Mouse (Mus musculus): ENCODE measurements around the gene Hmgn3. TPM values are rescaled to one million over a fixed set of nuclear protein-coding genes. Genes with fewer than 3 reads are reported as not detected.

Hmgn3 gene
- total and polyA plus RNA-seq, 3 experiments = 5.7 to 7.4 (median 6.2) TPM

- WGBS = 83% methylated on average over 2 of the region's 2 CpGs
- TF ChIP-seq EP300 (IDR thresholded peaks at IDR 0.05; ENCODE audit: insufficient read depth, low read depth, low read length) (no peak), POLR2A (IDR thresholded peaks at IDR 0.05; ENCODE audit: insufficient read depth, low read depth, low read length) (no peak), CTCF (IDR thresholded peaks at IDR 0.05) (no peak)
- H3K27me3 ChIP-seq (ENCODE audit: control insufficient read depth, insufficient read depth, low read length) = no peaks in the 10 kb centered on the region
- no peak overlapping the region for H3K27ac ChIP-seq
- H3K9ac ChIP-seq (ENCODE audit: low read depth, low read length) = no peak overlapping the region
- no peaks in the 10 kb centered on the region for H3K36me3 ChIP-seq (ENCODE audit: control insufficient read depth, insufficient read depth, low read length)
- intact Hi-C loops (cut with DNase I) = no loop called here
- H3K4me1 ChIP-seq (ENCODE audit: control insufficient read depth, insufficient read depth, low read length) = no peaks in the 10 kb centered on the region
- DNase-seq = no peak
- H3K4me3 ChIP-seq = no peak overlapping the region
- no peaks in the 10 kb centered on the region for H3K79me2 ChIP-seq (replicated peaks; ENCODE audit: control insufficient read depth, insufficient read depth, low read length)
These were observed 30.8 kb downstream of the Hmgn3 start for GRCm38 (mm10) chr9:83115676-83116075.

DNA sequence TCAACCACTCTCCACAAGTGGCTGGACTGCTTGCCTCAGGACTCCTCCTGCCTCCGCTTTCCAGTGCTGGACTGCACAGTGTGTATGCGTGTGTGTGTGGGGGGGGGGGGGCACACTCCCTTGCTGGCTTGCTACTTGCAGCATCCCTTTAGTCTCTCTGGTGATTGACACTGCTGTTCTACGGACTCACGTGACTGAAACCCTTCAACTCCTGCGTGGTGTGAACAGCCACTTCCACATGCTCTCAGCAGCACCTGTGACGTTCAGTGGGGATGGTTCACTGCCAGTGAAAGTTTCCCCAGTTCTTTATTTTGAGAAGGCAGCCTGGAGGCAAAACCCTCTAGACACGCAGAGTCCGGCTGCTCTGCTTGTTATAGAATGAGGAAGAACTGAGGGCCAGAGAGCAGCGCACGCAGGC, 32.7 kb downstream of the Hmgn3 start:
- no peaks in the 10 kb centered on the region for H3K4me1 ChIP-seq (ENCODE audit: control insufficient read depth, insufficient read depth, low read length)
- H3K27ac ChIP-seq = no peak overlapping the region
- H3K27me3 ChIP-seq (ENCODE audit: control insufficient read depth, insufficient read depth, low read length) = no peaks in the 10 kb centered on the region
- 74% methylated on average over 10 of the region's 10 CpGs for WGBS
- DNase-seq = no peak
- no peak overlapping the region for H3K9ac ChIP-seq (ENCODE audit: low read depth, low read length)
- intact Hi-C loops (cut with DNase I) = no loop called here
- TF ChIP-seq POLR2A (IDR thresholded peaks at IDR 0.05; ENCODE audit: insufficient read depth, low read depth, low read length) (no peak), EP300 (IDR thresholded peaks at IDR 0.05; ENCODE audit: insufficient read depth, low read depth, low read length) (no peak), CTCF (IDR thresholded peaks at IDR 0.05) (no peak)
- no peak overlapping the region for H3K4me3 ChIP-seq
- no peaks in the 10 kb centered on the region for H3K36me3 ChIP-seq (ENCODE audit: control insufficient read depth, insufficient read depth, low read length)
- H3K79me2 ChIP-seq (replicated peaks; ENCODE audit: control insufficient read depth, insufficient read depth, low read length) = no peaks in the 10 kb centered on the region

- Histone ChIP-seq H3K27me3 (ENCODE audit: control insufficient read depth, insufficient read depth, low read length) (no peaks in the 10 kb centered on the region), H3K4me1 (ENCODE audit: control insufficient read depth, insufficient read depth, low read length) (no peaks in the 10 kb centered on the region), H3K9ac (ENCODE audit: low read depth, low read length) (no peak overlapping the region), H3K4me3 (no peak overlapping the region), H3K27ac (no peak overlapping the region), H3K79me2 (replicated peaks; ENCODE audit: control insufficient read depth, insufficient read depth, low read length) (no peaks in the 10 kb centered on the region), H3K36me3 (ENCODE audit: control insufficient read depth, insufficient read depth, low read length) (no peaks in the 10 kb centered on the region)
- DNase-seq = no peak
- no peak for TF ChIP-seq CTCF (IDR thresholded peaks at IDR 0.05)
- no peak for TF ChIP-seq POLR2A (IDR thresholded peaks at IDR 0.05; ENCODE audit: insufficient read depth, low read depth, low read length)
- intact Hi-C loops (cut with DNase I) = no loop called here
- 53% methylated on average over 9 of the region's 9 CpGs for WGBS
These were observed 34.1 kb downstream of the Hmgn3 start for GRCm38 (mm10) chr9:83112305-83112768.

- intact Hi-C loops (cut with DNase I) = no loop called here
- TF ChIP-seq CTCF (IDR thresholded peaks at IDR 0.05) (no peak), EP300 (IDR thresholded peaks at IDR 0.05; ENCODE audit: insufficient read depth, low read depth, low read length) (no peak), POLR2A (IDR thresholded peaks at IDR 0.05; ENCODE audit: insufficient read depth, low read depth, low read length) (no peak)
These were observed 34.7 kb downstream of the Hmgn3 start for GRCm38 (mm10) chr9:83111789-83112188.

GRCm38 (mm10) chr9:83111117-83111686, 35.3 kb downstream of the Hmgn3 start:
- TF ChIP-seq EP300 (IDR thresholded peaks at IDR 0.05; ENCODE audit: insufficient read depth, low read depth, low read length) = no peak
- TF ChIP-seq CTCF (IDR thresholded peaks at IDR 0.05) = no peak
- TF ChIP-seq POLR2A (IDR thresholded peaks at IDR 0.05; ENCODE audit: insufficient read depth, low read depth, low read length) = no peak
- DNase-seq = no peak

More at GRCm38 (mm10) chr9:83111789-83112188, 34.7 kb downstream of the Hmgn3 start:
- Histone ChIP-seq H3K27me3 (ENCODE audit: control insufficient read depth, insufficient read depth, low read length) (no peaks in the 10 kb centered on the region), H3K9ac (ENCODE audit: low read depth, low read length) (no peak overlapping the region), H3K4me1 (ENCODE audit: control insufficient read depth, insufficient read depth, low read length) (no peaks in the 10 kb centered on the region), H3K27ac (no peak overlapping the region), H3K36me3 (ENCODE audit: control insufficient read depth, insufficient read depth, low read length) (no peaks in the 10 kb centered on the region), H3K79me2 (replicated peaks; ENCODE audit: control insufficient read depth, insufficient read depth, low read length) (no peaks in the 10 kb centered on the region), H3K4me3 (no peak overlapping the region)
- WGBS = 90% methylated on average over 3 of the region's 3 CpGs
- no peak for DNase-seq

GRCm38 (mm10) chr9:83110406-83111116, 35.9 kb downstream of the Hmgn3 start:
- no peaks in the 10 kb centered on the region for H3K79me2 ChIP-seq (replicated peaks; ENCODE audit: control insufficient read depth, insufficient read depth, low read length)
- intact Hi-C loops (cut with DNase I) = no loop called here
- 89% methylated on average over 9 of the region's 9 CpGs for WGBS

More at GRCm38 (mm10) chr9:83111117-83111686, 35.3 kb downstream of the Hmgn3 start:
- H3K9ac ChIP-seq (ENCODE audit: low read depth, low read length) = no peak overlapping the region
- no peaks in the 10 kb centered on the region for H3K27me3 ChIP-seq (ENCODE audit: control insufficient read depth, insufficient read depth, low read length)
- H3K36me3 ChIP-seq (ENCODE audit: control insufficient read depth, insufficient read depth, low read length) = no peaks in the 10 kb centered on the region
- H3K4me3 ChIP-seq = no peak overlapping the region
- no peaks in the 10 kb centered on the region for H3K4me1 ChIP-seq (ENCODE audit: control insufficient read depth, insufficient read depth, low read length)
- WGBS = 85% methylated on average over 9 of the region's 9 CpGs
- H3K27ac ChIP-seq = no peak overlapping the region
- intact Hi-C loops (cut with DNase I) = no loop called here
- no peaks in the 10 kb centered on the region for H3K79me2 ChIP-seq (replicated peaks; ENCODE audit: control insufficient read depth, insufficient read depth, low read length)

More at GRCm38 (mm10) chr9:83110406-83111116, 35.9 kb downstream of the Hmgn3 start:
- Histone ChIP-seq H3K4me3 (no peak overlapping the region), H3K27me3 (ENCODE audit: control insufficient read depth, insufficient read depth, low read length) (no peaks in the 10 kb centered on the region), H3K4me1 (ENCODE audit: control insufficient read depth, insufficient read depth, low read length) (no peaks in the 10 kb centered on the region), H3K27ac (no peak overlapping the region), H3K9ac (ENCODE audit: low read depth, low read length) (no peak overlapping the region), H3K36me3 (ENCODE audit: control insufficient read depth, insufficient read depth, low read length) (no peaks in the 10 kb centered on the region)
- DNase-seq = no peak
- TF ChIP-seq EP300 (IDR thresholded peaks at IDR 0.05; ENCODE audit: insufficient read depth, low read depth, low read length) (no peak), CTCF (IDR thresholded peaks at IDR 0.05) (no peak), POLR2A (IDR thresholded peaks at IDR 0.05; ENCODE audit: insufficient read depth, low read depth, low read length) (no peak)

Measured in heart, adult 2 months (tissue).